Mouse (Mus musculus): ENCODE measurements around the gene Taf1c.

Gene Taf1c

GRCm38 (mm10) chr8:119622555-119622954, 17.5 kb upstream of the Taf1c start:
- no peak for DNase-seq

GRCm38 (mm10) chr8:119620848-119621465, 15.9 kb upstream of the Taf1c start:
- DNase-seq = no peak

GRCm38 (mm10) chr8:119620116-119620840, 15.3 kb upstream of the Taf1c start:
- DNase-seq = no peak

- DNase-seq = no peak
Measured at GRCm38 (mm10) chr8:119618887-119619286, 13.9 kb upstream of the Taf1c start.

DNA sequence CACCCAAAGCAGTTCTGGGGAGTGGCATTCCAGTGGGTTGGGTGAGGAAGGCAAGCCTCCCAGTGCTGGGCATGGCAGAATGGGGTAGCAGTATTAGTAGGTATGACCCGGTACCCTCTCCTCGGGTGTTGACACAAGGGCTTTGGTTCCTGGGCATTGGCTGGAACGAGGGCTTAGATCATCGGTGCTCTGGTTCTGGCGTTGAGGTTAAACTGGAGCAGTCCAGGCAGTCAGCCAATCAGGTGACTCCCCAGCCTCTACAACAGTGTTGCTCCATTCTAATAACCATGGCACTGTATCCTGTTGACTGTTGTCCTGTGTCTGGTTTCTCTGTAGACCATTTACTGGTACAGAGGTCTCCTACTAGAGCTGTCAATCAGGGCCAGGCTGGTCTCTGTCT, 12.6 kb upstream of the Taf1c start:
- DNase-seq = no peak

GRCm38 (mm10) chr8:119616811-119617210, 11.8 kb upstream of the Taf1c start:
- no peak for DNase-seq

- no peak for DNase-seq
Measured at GRCm38 (mm10) chr8:119616358-119616757, 11.3 kb upstream of the Taf1c start.

GRCm38 (mm10) chr8:119615096-119615495, 10.1 kb upstream of the Taf1c start:
- no peak for DNase-seq

- no peak for DNase-seq
Measured at GRCm38 (mm10) chr8:119612471-119612870, 7.4 kb upstream of the Taf1c start, which contains the start of gene Adad2. Adad2 (plus strand) TSS chr8:119612747.

DNA sequence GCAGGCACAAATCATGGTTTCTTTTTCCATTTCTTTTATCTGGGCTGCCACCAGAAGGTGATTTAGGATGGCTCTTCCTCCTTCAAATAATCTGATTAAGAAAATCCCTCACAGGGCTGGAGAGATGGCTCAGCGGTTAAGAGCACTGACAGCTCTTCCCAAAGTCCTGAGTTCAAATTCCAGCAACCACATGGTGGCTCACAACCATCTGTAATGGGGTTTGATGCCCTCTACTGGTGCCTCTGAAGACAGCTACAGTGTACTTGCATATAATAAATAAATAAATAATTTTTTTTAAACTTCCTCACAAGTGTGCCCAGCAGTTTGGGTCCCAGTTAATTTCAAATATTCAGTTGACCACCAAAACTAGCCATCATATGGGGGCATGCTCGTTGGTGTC, 1.2 kb upstream of the Taf1c start:
- no peak for DNase-seq

GRCm38 (mm10) chr8:119604398-119604803, 621 bp downstream of the Taf1c start:
- DNase-seq = peak; percentile 38

- no peak for DNase-seq
Measured at GRCm38 (mm10) chr8:119603771-119604170, 1.3 kb downstream of the Taf1c start.

GRCm38 (mm10) chr8:119591456-119591855, 13.6 kb downstream of the Taf1c start:
- DNase-seq = no peak

DNA sequence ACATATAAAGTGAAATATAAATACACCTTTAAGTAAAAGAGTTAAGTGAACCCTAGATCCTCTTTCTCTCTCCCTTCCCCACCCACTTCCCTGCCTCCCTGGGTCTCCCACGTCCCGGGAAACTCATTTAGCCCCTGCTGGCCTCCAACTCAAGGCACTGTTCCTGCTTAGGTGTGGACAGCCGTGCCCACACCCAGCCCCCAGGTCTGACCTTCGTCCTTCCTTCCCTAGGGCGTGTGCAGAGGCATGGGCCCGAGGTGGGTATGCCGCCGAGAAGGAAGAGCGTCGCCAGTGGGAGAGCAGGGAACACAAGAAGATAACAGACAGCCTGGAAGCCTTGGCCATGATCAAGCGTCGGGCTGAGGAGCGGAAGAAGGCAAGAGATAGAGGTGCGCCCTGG, 14.7 kb downstream of the Taf1c start:
- DNase-seq = no peak

DNA sequence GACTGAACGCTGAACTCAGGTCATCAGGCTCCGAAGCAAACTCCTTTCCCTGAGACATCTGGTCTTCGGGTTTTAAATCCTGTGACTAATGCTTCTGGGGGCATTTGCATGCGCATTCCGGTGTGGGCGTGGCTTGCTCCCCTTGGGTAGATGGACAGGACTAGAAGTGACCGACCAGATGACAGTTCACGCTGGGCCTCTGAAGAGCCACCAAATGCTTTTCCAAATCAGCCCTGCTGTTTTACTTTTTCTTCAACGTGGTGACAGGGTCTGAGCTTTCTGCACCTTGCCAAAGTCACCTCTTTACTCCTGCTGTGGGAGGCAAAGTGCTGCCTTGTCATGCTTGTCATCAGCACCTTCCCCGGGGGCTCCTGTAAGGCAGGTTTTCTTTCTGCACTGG, 16.2 kb downstream of the Taf1c start:
- no peak for DNase-seq

GRCm38 (mm10) chr8:119588321-119588720, 16.7 kb downstream of the Taf1c start:
- no peak for DNase-seq

GRCm38 (mm10) chr8:119585901-119586300, 19.1 kb downstream of the Taf1c start:
- peak; percentile 52 for DNase-seq

GRCm38 (mm10) chr8:119580441-119581161, 24.4 kb downstream of the Taf1c start:
- DNase-seq = no peak

DNA sequence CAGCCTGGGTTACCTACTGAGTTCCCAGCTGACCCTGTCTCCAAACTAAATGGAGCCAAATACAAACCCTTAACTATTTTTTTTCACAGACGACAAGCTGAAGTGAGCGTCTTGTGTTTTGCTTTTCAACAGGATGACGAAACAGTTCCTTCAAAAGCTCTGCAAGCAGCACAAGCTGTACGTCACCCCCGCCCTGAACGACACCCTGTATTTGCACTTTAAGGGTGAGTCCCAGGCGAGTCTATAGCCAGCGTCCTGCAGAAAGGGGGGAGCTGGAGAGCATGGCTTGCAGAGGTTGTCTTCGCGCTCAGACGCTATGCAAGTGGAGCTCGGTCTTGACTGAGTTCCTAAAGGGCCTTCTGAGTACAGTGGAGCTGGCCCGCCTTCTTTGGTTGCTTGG, 25.9 kb downstream of the Taf1c start:
- no peak for DNase-seq

DNA sequence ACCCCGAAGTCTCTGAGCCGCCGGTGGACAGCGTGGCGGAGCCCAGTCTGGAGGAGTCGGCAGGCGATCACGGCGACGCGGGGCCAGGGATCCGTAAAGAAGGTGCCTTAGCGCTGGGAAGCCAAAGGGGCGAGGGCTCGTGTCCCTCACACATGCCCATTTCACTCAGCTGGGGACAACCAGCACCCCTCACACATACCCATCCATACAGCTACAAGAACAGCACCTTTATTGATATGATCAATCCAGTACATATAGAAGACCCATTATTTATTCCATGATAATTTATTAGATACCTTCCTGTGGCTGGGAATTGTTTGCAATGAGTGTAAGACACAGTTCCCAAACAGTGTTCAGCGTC, 29.7 kb downstream of the Taf1c start:
- DNase-seq = no peak

GRCm38 (mm10) chr8:119574437-119575365, 30.3 kb downstream of the Taf1c start, which contains the start of the genes Hsdl1 and Dnaaf1:
Hsdl1 (minus strand) TSS chr8:119575183.
Dnaaf1 (plus strand) TSS chr8:119575235.
- DNase-seq = peak; percentile 98

DNA sequence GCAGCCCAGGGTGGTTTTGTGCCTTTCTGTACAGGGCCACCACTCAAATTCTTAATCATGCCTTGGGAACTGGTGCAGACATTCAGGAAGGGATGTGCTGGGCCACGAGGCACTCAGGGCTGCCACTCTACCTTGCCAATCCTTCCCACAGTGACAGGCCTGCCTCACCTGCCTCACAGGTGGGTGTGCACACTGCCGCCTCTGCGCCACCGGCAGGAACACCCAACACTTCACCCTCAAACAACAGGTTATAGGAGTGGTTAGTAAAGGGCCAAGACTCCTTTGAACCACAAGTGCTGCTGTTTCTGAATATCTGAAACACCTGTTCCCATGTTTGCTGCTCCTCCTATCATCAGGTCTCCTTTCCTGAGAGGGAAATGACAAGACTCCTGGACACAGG, 32.6 kb downstream of the Taf1c start:
- DNase-seq = peak; percentile 47

DNA sequence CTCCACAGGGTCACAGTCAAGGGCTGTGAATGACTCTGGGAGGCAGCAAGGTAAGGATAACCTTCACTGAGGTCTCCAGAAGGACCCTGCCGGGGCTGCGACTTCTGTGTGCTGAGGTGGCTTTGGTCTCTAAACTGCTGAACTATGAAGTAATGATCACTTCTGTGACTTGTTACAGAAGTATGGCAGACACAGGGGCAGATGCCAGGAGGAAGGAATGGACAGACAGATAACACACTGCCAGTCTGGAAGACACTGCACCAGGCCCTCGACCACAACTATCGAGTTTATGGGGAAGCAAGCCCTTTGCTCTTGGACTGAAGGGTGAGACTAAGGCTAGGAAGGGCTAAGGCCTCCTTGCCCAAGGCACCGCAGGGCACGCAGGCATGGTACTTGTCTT, 33.9 kb downstream of the Taf1c start:
- peak; percentile 33 for DNase-seq

Measured in thymus, postnatal 4 days (tissue).